10 mouse cellular contexts compared by ENCODE assay signal in genomic region chr2:180861561-180861960, GRCm38 (mm10). TPM values are rescaled to one million over a fixed set of nuclear protein-coding genes. Genes with fewer than 3 reads are reported as not detected.
DNase-seq lines count a peak whose midpoint lies in the region; ATAC-seq and TF ChIP-seq lines count a peak whose summit lies in the region.
"Had no signal": no experiment of that assay in that cellular context is flagged by ENCODE, and none has a peak within 500 bp of the region (broad histone marks: within the 10 kb centered on the region; RNA-seq: fewer than 3 reads in every experiment).

No protein-coding gene starts in this region.

- 40% methylated on average over 12 of the region's 12 CpGs for WGBS in midbrain, embryonic 14.5 days

- H3K9me3 ChIP-seq in midbrain, embryonic 14.5 days (ENCODE audit: control insufficient read depth, low read length), result no peaks in the 10 kb centered on the region
- H3K9me3 ChIP-seq: lung, embryonic 15.5 days had no signal

- no peak for TF ChIP-seq CTCF in layer of hippocampus, adult 2 months (conservative IDR thresholded peaks at IDR 0.05)

- H3K27me3 ChIP-seq in midbrain, embryonic 14.5 days (ENCODE audit: control insufficient read depth, insufficient read depth, low read length), result no peaks in the 10 kb centered on the region

- intact Hi-C loops in heart, postnatal 10 days (cut with DNase I), result no loop called here

- H3K27ac ChIP-seq in layer of hippocampus, adult 2 months, result peak overlapping the region; percentile 87
- H3K27ac ChIP-seq in midbrain, embryonic 14.5 days (replicated peaks; ENCODE audit: low read depth, low read length), result peak overlapping the region; percentile 68
- H3K27ac ChIP-seq: heart, adult 2 months; lung, embryonic 15.5 days had no signal

- H3K9ac ChIP-seq in midbrain, embryonic 14.5 days (replicated peaks; ENCODE audit: low read length), result 0 out of 2 replicates have a peak overlapping the region, but pooled peaks have one; percentile 2
- H3K9ac ChIP-seq: lung, embryonic 15.5 days had no signal

- peaks cover 22% of the 10 kb centered on the region for H3K4me1 ChIP-seq in midbrain, embryonic 14.5 days (ENCODE audit: control insufficient read depth, insufficient read depth, low read length)
- H3K4me1 ChIP-seq: lung, embryonic 15.5 days had no signal

- no peaks in the 10 kb centered on the region for H3K36me3 ChIP-seq in midbrain, embryonic 14.5 days (ENCODE audit: control insufficient read depth, insufficient read depth, low read length)
- H3K36me3 ChIP-seq: lung, embryonic 15.5 days had no signal

- no peak overlapping the region for H3K4me2 ChIP-seq in midbrain, embryonic 14.5 days (ENCODE audit: low read length)
- H3K4me2 ChIP-seq: lung, embryonic 15.5 days had no signal

- no peak overlapping the region for H3K4me3 ChIP-seq in layer of hippocampus, adult 2 months
- no peak overlapping the region for H3K4me3 ChIP-seq in midbrain, embryonic 14.5 days (replicated peaks; ENCODE audit: low read depth, low read length)
- H3K4me3 ChIP-seq: heart, adult 2 months; lung, embryonic 15.5 days had no signal

- peak; percentile 68 for DNase-seq in brain, adult 2 months (ENCODE audit: low read depth, low spot score)
- DNase-seq in brain, embryonic 18.5 days (ENCODE audit: low read depth, low spot score), result peak; percentile 58
- peak; percentile 73 to 81 for DNase-seq in layer of hippocampus, adult 2 months (ENCODE audit: low spot score in 2 of 2)
- DNase-seq in midbrain, embryonic 14.5 days, result peak; percentile 71
- no peak for DNase-seq in gastrocnemius, postnatal 4 days (ENCODE audit: low spot score in 2 of 2)
- DNase-seq in heart, postnatal 10 days, result no peak
- DNase-seq in gastrocnemius, adult 8-10 months (ENCODE audit: low spot score in 2 of 2), result no peak
- DNase-seq: heart, adult 2 months; thymus, postnatal 14 days had no signal

- no peak for ATAC-seq in midbrain, embryonic 14.5 days (ENCODE audit: low FRiP score, low TSS enrichment)

RNA-seq across cellular contexts. Expression of gene Ythdf1, which starts 59.2 kb away (rescaled TPM):
- 10 to 100 TPM; 54.1 to 54.2 TPM for total RNA-seq in layer of hippocampus, adult 2 months (2021)
- 44.4 and 59.1 TPM in 2 replicates for polyA plus RNA-seq in midbrain, embryonic 14.5 days (2014; fragmentation: Nextera tagmentation; extraction: Ambion mirVana)
- 10 to 100 TPM; 42.2 to 48.3 TPM for total RNA-seq in gastrocnemius, postnatal 4 days (2021)
- total RNA-seq in heart, postnatal 10 days (2021), result 10 to 100 TPM; 46.6 to 46.9 TPM
- 10 to 100 TPM; 35.2 to 43.3 (median 38.5) TPM for total RNA-seq in gastrocnemius, adult 8-10 months (2022)

Comparison
In these comparisons a context has a peak if more than half of its experiments do, and no peak if none do; other contexts are left out.
1. DNase-seq: peak in brain, adult 2 months (single experiment), brain, embryonic 18.5 days (single experiment), layer of hippocampus, adult 2 months (2 of 2) and midbrain, embryonic 14.5 days (single experiment); none in gastrocnemius, postnatal 4 days (0 of 2), heart, postnatal 10 days (0 of 2) and gastrocnemius, adult 8-10 months (0 of 2).